Comparison of ENCODE assay signal across 8 mouse cellular contexts in genomic region chr11:16950226-16950975, GRCm38 (mm10). TPM values are rescaled to one million over a fixed set of nuclear protein-coding genes. Genes with fewer than 3 reads are reported as not detected.
DNase-seq lines count a peak whose midpoint lies in the region; ATAC-seq and TF ChIP-seq lines count a peak whose summit lies in the region.

No protein-coding gene starts in this region.

- H3K4me1 ChIP-seq in limb, embryonic 14.5 days (ENCODE audit: control insufficient read depth, insufficient read depth, low read length), result peaks cover 9% of the 10 kb centered on the region; the same call in 1 of the 2 replicates

- no peak for TF ChIP-seq POLR2A in limb, embryonic 14.5 days (IDR thresholded peaks at IDR 0.05; ENCODE audit: borderline replicate concordance, extremely low read depth, insufficient read depth, insufficient read length)

- intact Hi-C loops in gastrocnemius, adult 2 months (cut with DNase I), result loop anchor here (5.0 kb wide), 2 partner anchors 207 to 443 kb away; partner anchors contain the start of genes Ppp3r1 and Sec61g

- no peaks in the 10 kb centered on the region for H3K9me3 ChIP-seq in limb, embryonic 14.5 days (ENCODE audit: control insufficient read depth, low read length)

- H3K9ac ChIP-seq in limb, embryonic 14.5 days (ENCODE audit: low read depth, low read length, severe bottlenecking), result peak overlapping the region; percentile 37

- peak overlapping the region; percentile 79 for H3K4me2 ChIP-seq in limb, embryonic 14.5 days (replicated peaks; ENCODE audit: low read depth, low read length, severe bottlenecking)

- no peaks in the 10 kb centered on the region for H3K36me3 ChIP-seq in limb, embryonic 14.5 days (ENCODE audit: control insufficient read depth, insufficient read depth, low read length)

- peak overlapping the region; percentile 83 for H3K27ac ChIP-seq in gastrocnemius, adult 2 months
- H3K27ac ChIP-seq in limb, embryonic 14.5 days (replicated peaks; ENCODE audit: low read depth, low read length), result no peak overlapping the region

- no peak for TF ChIP-seq CTCF in gastrocnemius, adult 2 months (IDR thresholded peaks at IDR 0.05)

- ATAC-seq in limb, embryonic 14.5 days (ENCODE audit: low FRiP score, low read depth), result peak; percentile 10

- H3K27me3 ChIP-seq in limb, embryonic 14.5 days (ENCODE audit: control insufficient read depth, insufficient read depth, low read length), result no peaks in the 10 kb centered on the region

- no peak for DNase-seq in gastrocnemius, adult 2 months
- no peak for DNase-seq in gastrocnemius, adult 18-20 months (ENCODE audit: low spot score)
- peak; percentile 6 for DNase-seq in thymus, postnatal 25 days
- no peak for DNase-seq in thymus, postnatal 4 days
- no peak for DNase-seq in limb, embryonic 14.5 days (ENCODE audit: low spot score)
- no peak for DNase-seq in urinary bladder, adult 2 months (ENCODE audit: low spot score)
- no peak for DNase-seq in adrenal gland, adult 2 months
- DNase-seq in right cerebral cortex, postnatal 4 days, result no peak

- peak overlapping the region; percentile 79 for H3K4me3 ChIP-seq in gastrocnemius, adult 2 months
- H3K4me3 ChIP-seq in limb, embryonic 14.5 days (replicated peaks; ENCODE audit: low read length), result peak overlapping the region; percentile 56

- 42% methylated on average over 13 of the region's 13 CpGs for WGBS in limb, embryonic 14.5 days

RNA-seq across cellular contexts. Expression of gene Fbxo48, which starts 0.8 kb away (rescaled TPM):
- total RNA-seq in gastrocnemius, adult 2 months (2021), result under 1 TPM in 1 of 2 experiments, not detected in 1; 0.31 TPM
- total RNA-seq in gastrocnemius, adult 18-20 months (2021), result under 1 TPM; 0.09 to 0.39 TPM
- 2.9 and 4.1 TPM in 2 replicates for polyA plus RNA-seq in limb, embryonic 14.5 days (2012; rRNA removed)
- polyA plus RNA-seq in limb, embryonic 14.5 days (2014; fragmentation: Nextera tagmentation; extraction: Ambion mirVana), result 1.4 and 2.2 TPM in 2 replicates
- 0.35 and 0.81 TPM in 2 replicates for polyA plus RNA-seq in urinary bladder, adult 2 months (2012; rRNA removed)
- under 1 TPM; 0.32 to 0.52 TPM for total RNA-seq in adrenal gland, adult 2 months (2021)
- polyA plus RNA-seq in adrenal gland, adult 2 months (2012; rRNA removed), result 0.11 and 0.15 TPM in 2 replicates
